Mouse (Mus musculus): Measurements from ENCODE around the gene Vmn2r1. TPM values are rescaled to one million over a fixed set of nuclear protein-coding genes. Genes with fewer than 3 reads are reported as not detected.

The Vmn2r1 gene
- polyA plus RNA-seq (2014; fragmentation: Nextera tagmentation; extraction: Ambion mirVana), result 0.14 and 0.28 TPM in 2 replicates

- Histone ChIP-seq H3K4me2 (replicated peaks) (no peak within 1 kb of the TSS), H3K9me3 (ENCODE audit: control insufficient read depth, low read length) (no peaks in the 10 kb centered on the region), H3K9ac (no peak within 1 kb of the TSS), H3K4me3 (replicated peaks; ENCODE audit: low read length) (no peak within 1 kb of the TSS), H3K4me1 (replicated peaks; ENCODE audit: control insufficient read depth, insufficient read depth, low read length) (no peaks in the 10 kb centered on the region), H3K36me3 (replicated peaks; ENCODE audit: control insufficient read depth, insufficient read depth) (no peaks in the 10 kb centered on the region), H3K27me3 (ENCODE audit: control insufficient read depth, insufficient read depth, low read length) (no peaks in the 10 kb centered on the region), H3K27ac (no peak within 1 kb of the TSS)
- ATAC-seq (ENCODE audit: low FRiP score), result no peak
- DNase-seq (ENCODE audit: low spot score), result no peak
- 75% methylated on average over 4 of the region's 4 CpGs for WGBS
Observed at GRCm38 (mm10) chr3:64081247-64081646, at the start of gene Vmn2r1. Gene Vmn2r1 (plus strand): TSS chr3:64081547.

- Histone ChIP-seq H3K9me3 (ENCODE audit: control insufficient read depth, low read length) (no peaks in the 10 kb centered on the region), H3K27ac (no peak overlapping the region), H3K9ac (no peak overlapping the region), H3K4me3 (replicated peaks; ENCODE audit: low read length) (no peak overlapping the region), H3K27me3 (ENCODE audit: control insufficient read depth, insufficient read depth, low read length) (no peaks in the 10 kb centered on the region), H3K4me2 (replicated peaks) (no peak overlapping the region), H3K36me3 (replicated peaks; ENCODE audit: control insufficient read depth, insufficient read depth) (no peaks in the 10 kb centered on the region), H3K4me1 (replicated peaks; ENCODE audit: control insufficient read depth, insufficient read depth, low read length) (no peaks in the 10 kb centered on the region)
- DNase-seq (ENCODE audit: low spot score) (no peak), ATAC-seq (ENCODE audit: low FRiP score) (no peak)
- 80% methylated on average over 7 of the region's 7 CpGs for WGBS
Observed at GRCm38 (mm10) chr3:64038136-64038841, 43.1 kb upstream of the Vmn2r1 start.

- Histone ChIP-seq H3K9ac (peak overlapping the region; percentile 29; the same call in 1 of the 2 replicates), H3K4me3 (replicated peaks; ENCODE audit: low read length) (peak overlapping the region; percentile 28), H3K4me1 (replicated peaks; ENCODE audit: control insufficient read depth, insufficient read depth, low read length) (no peaks in the 10 kb centered on the region), H3K27me3 (ENCODE audit: control insufficient read depth, insufficient read depth, low read length) (no peaks in the 10 kb centered on the region), H3K27ac (no peak overlapping the region), H3K4me2 (replicated peaks) (peak overlapping the region; percentile 58), H3K36me3 (replicated peaks; ENCODE audit: control insufficient read depth, insufficient read depth) (no peaks in the 10 kb centered on the region), H3K9me3 (ENCODE audit: control insufficient read depth, low read length) (no peaks in the 10 kb centered on the region)
- peak; percentile 91 for ATAC-seq (ENCODE audit: low FRiP score)
- peak; percentile 97 for DNase-seq (ENCODE audit: low spot score)
- 11% methylated on average over 25 of the region's 25 CpGs for WGBS
Observed at GRCm38 (mm10) chr3:64039818-64040784, 41.2 kb upstream of the Vmn2r1 start.

- H3K36me3 ChIP-seq (replicated peaks; ENCODE audit: control insufficient read depth, insufficient read depth), result no peaks in the 10 kb centered on the region
- 70% methylated on average over 1 of the region's 1 CpGs for WGBS
- peak; percentile 79; the same call in 1 of the 2 replicates for ATAC-seq (ENCODE audit: low FRiP score)
- no peaks in the 10 kb centered on the region for H3K27me3 ChIP-seq (ENCODE audit: control insufficient read depth, insufficient read depth, low read length)
- no peak overlapping the region for H3K4me2 ChIP-seq (replicated peaks)
- H3K9ac ChIP-seq, result no peak overlapping the region
- H3K4me3 ChIP-seq (replicated peaks; ENCODE audit: low read length), result no peak overlapping the region
- H3K4me1 ChIP-seq (replicated peaks; ENCODE audit: control insufficient read depth, insufficient read depth, low read length), result no peaks in the 10 kb centered on the region
- no peak overlapping the region for H3K27ac ChIP-seq
- DNase-seq (ENCODE audit: low spot score), result no peak
- H3K9me3 ChIP-seq (ENCODE audit: control insufficient read depth, low read length), result no peaks in the 10 kb centered on the region
Observed at GRCm38 (mm10) chr3:64112707-64113106, 31.4 kb downstream of the Vmn2r1 start.

GRCm38 (mm10) chr3:64113352-64114046, 32.2 kb downstream of the Vmn2r1 start:
- DNase-seq (ENCODE audit: low spot score), result no peak
- WGBS, result 90% methylated on average over 11 of the region's 11 CpGs
- ATAC-seq (ENCODE audit: low FRiP score), result no peak
- Histone ChIP-seq H3K9ac (no peak overlapping the region), H3K4me2 (replicated peaks) (no peak overlapping the region), H3K9me3 (ENCODE audit: control insufficient read depth, low read length) (no peaks in the 10 kb centered on the region), H3K4me1 (replicated peaks; ENCODE audit: control insufficient read depth, insufficient read depth, low read length) (no peaks in the 10 kb centered on the region), H3K27ac (no peak overlapping the region), H3K27me3 (ENCODE audit: control insufficient read depth, insufficient read depth, low read length) (no peaks in the 10 kb centered on the region), H3K36me3 (replicated peaks; ENCODE audit: control insufficient read depth, insufficient read depth) (no peaks in the 10 kb centered on the region), H3K4me3 (replicated peaks; ENCODE audit: low read length) (no peak overlapping the region)

GRCm38 (mm10) chr3:64141878-64142508, 60.6 kb downstream of the Vmn2r1 start, which contains the start of gene Vmn2r2:
Gene Vmn2r2 (minus strand): TSS chr3:64141928.
- peak; percentile 71 for ATAC-seq (ENCODE audit: low FRiP score)
- no peak within 1 kb of the TSS for H3K9ac ChIP-seq
- no peak within 1 kb of the TSS for H3K4me3 ChIP-seq (replicated peaks; ENCODE audit: low read length)
- H3K9me3 ChIP-seq (ENCODE audit: control insufficient read depth, low read length), result no peaks in the 10 kb centered on the region
- 86% methylated on average over 2 of the region's 2 CpGs for WGBS
- H3K36me3 ChIP-seq (replicated peaks; ENCODE audit: control insufficient read depth, insufficient read depth), result no peaks in the 10 kb centered on the region
- no peak within 1 kb of the TSS for H3K27ac ChIP-seq
- peak; percentile 31 for DNase-seq (ENCODE audit: low spot score)
- H3K4me1 ChIP-seq (replicated peaks; ENCODE audit: control insufficient read depth, insufficient read depth, low read length), result no peaks in the 10 kb centered on the region
- H3K27me3 ChIP-seq (ENCODE audit: control insufficient read depth, insufficient read depth, low read length), result no peaks in the 10 kb centered on the region
- no peak within 1 kb of the TSS for H3K4me2 ChIP-seq (replicated peaks)

Other genes starting within 250 kb of the Vmn2r1 start
- gene Plch1, start 182.1 kb upstream of the Vmn2r1 start, polyA plus RNA-seq (2014; fragmentation: Nextera tagmentation; extraction: Ambion mirVana), result 11.3 and 12.3 TPM in 2 replicates
- gene E130311K13Rik, start 152.1 kb upstream of the Vmn2r1 start, polyA plus RNA-seq (2014; fragmentation: Nextera tagmentation; extraction: Ambion mirVana), result 6.2 and 7.5 TPM in 2 replicates
- 19.7 and 22.6 TPM in 2 replicates for gene Slc33a1, start 116.8 kb upstream of the Vmn2r1 start, polyA plus RNA-seq (2014; fragmentation: Nextera tagmentation; extraction: Ambion mirVana)
- gene Gmps, start 105.4 kb upstream of the Vmn2r1 start, polyA plus RNA-seq (2014; fragmentation: Nextera tagmentation; extraction: Ambion mirVana), result 52.7 and 53.6 TPM in 2 replicates
- gene Vmn2r2, start 60.4 kb downstream of the Vmn2r1 start, polyA plus RNA-seq (2014; fragmentation: Nextera tagmentation; extraction: Ambion mirVana), result 0.08 TPM in 1 of 2 replicates, not detected in the other
- gene Vmn2r3, start 208.2 kb downstream of the Vmn2r1 start, polyA plus RNA-seq (2014; fragmentation: Nextera tagmentation; extraction: Ambion mirVana), result 0.04 TPM in 1 of 2 replicates, not detected in the other